Mouse (Mus musculus) stomach, postnatal 0 days (tissue): ENCODE data around the gene Fyn.
A peak's percentile ranks its signal among the peaks of the same experiment; 100 is the strongest.

ENCODE experiments used
- CTCF ChIP-seq: IDR thresholded peaks from 2 replicates; pipeline ENCODE4 v1.5.1; 2016; ENCODE audit warnings: antibody characterized with exemption, low read depth, mild to moderate bottlenecking, moderate library complexity
- EP300 ChIP-seq: optimal IDR thresholded peaks from 2 replicates; pipeline ENCODE3; 2016; ENCODE audit warnings: antibody characterized with exemption

DNA sequence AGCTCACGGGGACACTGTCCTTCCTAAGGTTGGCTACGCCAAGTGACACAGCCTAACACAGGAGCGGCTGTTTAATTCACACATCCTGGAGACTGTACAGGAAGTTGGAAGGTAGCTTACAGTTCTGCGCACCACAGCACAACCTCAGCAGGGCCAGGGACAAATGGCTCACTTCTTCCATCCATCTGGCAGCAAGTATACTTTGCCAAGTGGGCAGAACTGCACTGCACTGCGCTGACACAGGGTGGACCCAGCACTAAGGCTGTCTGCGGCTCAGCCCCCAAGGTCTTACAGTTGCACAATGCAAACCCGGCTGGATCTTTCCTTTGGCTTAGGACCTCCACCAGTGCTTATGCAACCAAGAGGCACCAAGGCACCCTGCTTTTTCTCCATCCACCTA is 138.2 kb downstream of the Fyn start:
- peak; percentile 24; the same call in 1 of the 2 replicates for TF ChIP-seq CTCF
- TF ChIP-seq EP300 = no peak
